Mouse (Mus musculus) megakaryocyte, embryonic 14.5 days (primary cell): ENCODE data around the gene Ttn. TPM values are rescaled to one million over a fixed set of nuclear protein-coding genes. Genes with fewer than 3 reads are reported as not detected.
A peak's percentile ranks its signal among the peaks of the same experiment; 100 is the strongest.

ENCODE experiments used
- H3K27me3 ChIP-seq: replicated peaks from 2 replicates; pipeline ENCODE3; 2012; ENCODE audit warnings: inconsistent platforms
- H3K36me3 ChIP-seq: replicated peaks from 2 replicates; pipeline ENCODE3; 2012; ENCODE audit warnings: low read length, inconsistent platforms, mixed read lengths
- H3K4me1 ChIP-seq: 2 replicates; pipeline ENCODE4 v1.6.1; 2012; ENCODE audit warnings: inconsistent platforms
- H3K4me3 ChIP-seq: replicated peaks from 2 replicates; pipeline ENCODE3; 2012; ENCODE audit warnings: moderate library complexity, mild to moderate bottlenecking, inconsistent platforms
- H3K9me3 ChIP-seq: 2 replicates; pipeline ENCODE4 v1.6.1; 2012; ENCODE audit warnings: inconsistent platforms
- FLI1 ChIP-seq: IDR thresholded peaks from 2 replicates; pipeline ENCODE4 v1.6.1; 2012; ENCODE audit warnings: low read length, inconsistent platforms, mixed read lengths
- GATA1 ChIP-seq: IDR thresholded peaks from 3 replicates; pipeline ENCODE4 v1.6.1; 2012; ENCODE audit warnings: mixed read lengths, low read length, inconsistent platforms, borderline replicate concordance
- polyA plus RNA-seq: library from polyadenylated mRNA; stranded (reverse); fragments of >175 nt; gene quantifications from 2 replicates; pipeline ENCODE4 v1.2.3, GENCODE M21; 2012; ENCODE audit warnings: low replicate concordance; ENCODE audit not compliant: insufficient read depth

Ttn gene
- polyA plus RNA-seq, 1 experiment, result not detected

DNA sequence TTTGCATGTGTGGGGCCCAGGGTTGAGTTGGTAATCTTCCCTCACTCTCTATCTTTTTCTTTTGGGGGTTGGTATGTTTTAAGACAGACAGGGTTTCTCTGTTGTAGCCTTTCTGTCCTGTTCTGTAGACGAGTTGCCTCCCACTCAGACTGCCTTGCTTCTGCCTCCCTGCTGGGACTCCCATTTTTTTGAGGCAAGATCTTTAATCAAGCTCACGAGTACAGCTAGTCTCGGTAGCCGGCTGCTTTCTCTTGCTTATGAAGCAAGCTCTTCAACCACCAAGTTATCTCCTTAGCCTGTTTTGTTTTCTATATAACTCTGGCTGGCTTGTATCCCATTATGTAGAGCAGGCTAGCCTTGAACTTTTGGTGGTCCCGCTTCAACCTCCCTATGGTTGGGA is 288.6 kb downstream of the Ttn start:
- Histone ChIP-seq H3K36me3 (peaks cover 92% of the 10 kb centered on the region), H3K4me3 (no peak overlapping the region), H3K27me3 (no peaks in the 10 kb centered on the region), H3K4me1 (peaks cover 20% of the 10 kb centered on the region), H3K9me3 (no peaks in the 10 kb centered on the region)
- TF ChIP-seq GATA1, result no peak
- no peak for TF ChIP-seq FLI1

DNA sequence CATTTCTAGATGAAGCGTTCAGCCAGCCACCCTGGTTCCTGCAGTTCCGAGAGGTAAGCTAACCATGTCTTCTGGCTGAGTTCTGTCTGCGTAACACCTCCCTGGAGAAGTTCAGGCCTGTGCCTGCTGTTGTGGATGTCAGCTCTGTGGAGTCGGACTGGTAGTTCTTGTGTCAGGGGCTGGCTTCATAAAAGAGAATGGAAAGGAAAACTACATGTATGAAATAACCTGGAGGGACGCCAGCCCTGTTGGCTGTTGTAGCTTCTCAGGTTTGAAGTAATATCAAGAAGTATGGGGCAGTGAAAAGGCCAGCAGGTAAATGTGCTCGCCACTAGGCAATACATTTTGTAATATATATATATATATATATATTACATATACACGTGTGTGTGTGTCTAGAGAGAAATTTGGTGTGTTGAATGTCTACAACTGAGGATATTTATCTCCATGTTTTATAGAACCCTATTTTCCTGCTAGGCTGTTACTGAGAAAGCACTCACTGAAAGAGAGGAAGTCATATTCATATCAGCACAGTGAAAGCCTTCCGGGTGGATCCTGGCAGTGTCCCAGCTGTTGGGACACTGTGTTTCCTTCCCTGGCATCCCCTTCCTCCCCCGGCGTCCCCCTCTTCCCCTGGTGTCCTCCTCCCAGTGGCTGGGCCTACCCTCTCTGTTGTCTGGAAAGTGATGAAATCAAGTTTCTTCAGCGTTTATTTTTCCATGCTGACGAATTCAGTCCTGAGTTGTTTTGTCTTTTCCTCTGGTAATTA is 291.7 kb downstream of the Ttn start:
- Histone ChIP-seq H3K36me3 (peaks cover 95% of the 10 kb centered on the region), H3K4me1 (peaks cover 48% of the 10 kb centered on the region), H3K9me3 (no peaks in the 10 kb centered on the region), H3K4me3 (no peak overlapping the region), H3K27me3 (no peaks in the 10 kb centered on the region)
- TF ChIP-seq FLI1, result no peak
- TF ChIP-seq GATA1, result no peak

- Histone ChIP-seq H3K4me1 (peaks cover 55% of the 10 kb centered on the region), H3K27me3 (no peaks in the 10 kb centered on the region), H3K9me3 (no peaks in the 10 kb centered on the region), H3K36me3 (peaks cover 91% of the 10 kb centered on the region), H3K4me3 (no peak overlapping the region)
- TF ChIP-seq FLI1 (no peak), GATA1 (no peak)
Measured at GRCm38 (mm10) chr2:76688162-76688561, 294.2 kb downstream of the Ttn start.

DNA sequence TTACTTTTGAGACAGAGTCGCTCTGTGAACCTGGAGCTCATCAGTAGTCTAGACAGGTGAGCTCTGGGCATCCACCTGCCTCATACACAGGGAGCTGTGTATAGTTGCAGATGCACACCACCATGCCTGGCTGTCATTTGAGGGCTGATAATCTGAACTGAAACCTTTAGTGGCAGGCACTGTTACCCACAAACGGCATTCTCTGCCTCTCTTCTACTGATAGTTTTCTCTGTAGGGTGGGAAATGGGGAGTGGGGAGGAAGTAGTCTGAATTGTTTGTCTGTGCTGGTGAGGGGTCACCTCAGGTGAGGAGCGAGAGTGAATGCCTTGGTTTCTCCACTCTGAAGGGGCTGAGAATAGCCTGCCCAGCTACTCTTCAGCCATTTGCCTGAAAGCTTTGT is 294.7 kb downstream of the Ttn start:
- no peaks in the 10 kb centered on the region for H3K27me3 ChIP-seq
- peaks cover 91% of the 10 kb centered on the region for H3K36me3 ChIP-seq
- TF ChIP-seq GATA1, result no peak
- TF ChIP-seq FLI1, result no peak

DNA sequence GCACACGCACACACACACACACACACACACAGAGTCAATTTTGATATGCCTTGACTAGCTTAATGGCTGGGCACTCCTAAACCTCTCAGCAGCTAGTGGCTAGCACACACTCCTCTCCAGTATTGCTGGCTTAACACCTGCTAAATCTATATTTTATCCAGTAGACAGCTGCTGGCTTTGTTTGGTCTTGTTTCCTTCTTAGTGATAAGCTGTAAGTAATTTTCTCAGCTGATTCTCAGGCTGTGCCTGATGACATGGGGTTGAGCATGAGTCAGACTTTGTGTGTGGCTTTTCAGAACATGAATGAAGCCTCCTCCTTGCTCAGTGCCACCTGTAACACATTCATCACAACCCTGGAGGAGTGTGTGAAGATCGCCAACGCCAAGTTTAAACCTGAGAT is 295.4 kb downstream of the Ttn start:
- TF ChIP-seq FLI1 (no peak), GATA1 (no peak)
- peaks cover 55% of the 10 kb centered on the region for H3K4me1 ChIP-seq
- peaks cover 91% of the 10 kb centered on the region for H3K36me3 ChIP-seq
- no peaks in the 10 kb centered on the region for H3K27me3 ChIP-seq
- no peaks in the 10 kb centered on the region for H3K9me3 ChIP-seq
- no peak overlapping the region for H3K4me3 ChIP-seq

More for the DNA sequence above, 294.7 kb downstream of the Ttn start:
- Histone ChIP-seq H3K4me1 (peaks cover 55% of the 10 kb centered on the region), H3K9me3 (no peaks in the 10 kb centered on the region), H3K4me3 (no peak overlapping the region)

DNA sequence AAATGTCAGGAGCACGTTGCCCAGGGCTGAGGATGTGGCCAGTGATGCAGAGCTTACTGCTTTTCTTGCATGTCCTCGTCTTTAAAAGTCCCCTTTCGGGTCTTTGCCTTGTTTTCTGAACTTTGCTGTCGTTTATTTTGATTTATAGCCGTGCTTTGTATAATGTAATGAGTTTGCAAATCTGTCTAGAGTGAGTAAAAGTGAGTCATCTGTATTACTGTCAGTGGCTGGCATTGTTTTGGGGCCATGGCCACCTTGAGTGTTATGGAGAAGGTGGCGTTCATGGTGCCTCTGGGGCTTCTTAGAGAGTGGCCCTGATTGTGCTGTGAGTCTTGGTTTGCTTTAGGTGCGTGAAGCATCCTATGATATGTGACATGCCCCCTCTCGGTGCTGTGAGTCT is 300.0 kb downstream of the Ttn start:
- Histone ChIP-seq H3K9me3 (no peaks in the 10 kb centered on the region), H3K27me3 (no peaks in the 10 kb centered on the region), H3K4me1 (peaks cover 48% of the 10 kb centered on the region), H3K36me3 (peaks cover 89% of the 10 kb centered on the region), H3K4me3 (no peak overlapping the region)
- TF ChIP-seq FLI1 (no peak), GATA1 (no peak)

- H3K36me3 ChIP-seq, result peaks cover 35% of the 10 kb centered on the region
- H3K27me3 ChIP-seq, result no peaks in the 10 kb centered on the region
- peak overlapping the region; percentile 95 for H3K4me3 ChIP-seq
- no peak for TF ChIP-seq FLI1
- no peak for TF ChIP-seq GATA1
- H3K4me1 ChIP-seq, result peaks cover 65% of the 10 kb centered on the region
- H3K9me3 ChIP-seq, result no peaks in the 10 kb centered on the region
Measured at GRCm38 (mm10) chr2:76676401-76677226, 305.7 kb downstream of the Ttn start.

DNA sequence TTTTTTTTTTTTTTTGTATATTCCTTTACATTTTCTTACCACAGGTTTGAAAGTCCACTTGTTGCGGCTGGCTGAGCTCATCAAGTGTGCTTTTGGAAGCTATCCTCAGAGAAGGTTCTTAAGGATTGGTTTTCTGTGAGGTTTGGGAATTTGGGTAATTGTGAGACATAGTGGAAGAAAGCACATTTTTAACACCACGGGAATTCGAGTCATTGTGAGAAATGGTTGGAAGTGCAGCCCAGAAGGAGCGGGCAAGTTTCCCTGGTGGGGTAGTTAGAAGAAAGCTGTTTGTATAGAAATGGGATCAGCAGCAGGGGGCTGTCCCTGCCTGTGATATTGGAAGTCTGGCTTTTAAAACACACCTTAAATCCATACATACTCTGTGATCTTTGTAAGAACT is 306.4 kb downstream of the Ttn start:
- H3K4me3 ChIP-seq, result peak overlapping the region; percentile 95
- H3K27me3 ChIP-seq, result no peaks in the 10 kb centered on the region

GRCm38 (mm10) chr2:76675451-76675850 is 306.9 kb downstream of the Ttn start:
- TF ChIP-seq FLI1 (no peak), GATA1 (no peak)
- H3K9me3 ChIP-seq, result no peaks in the 10 kb centered on the region
- H3K36me3 ChIP-seq, result peaks cover 26% of the 10 kb centered on the region
- peaks cover 71% of the 10 kb centered on the region for H3K4me1 ChIP-seq
- H3K4me3 ChIP-seq, result peak overlapping the region; percentile 95
- no peaks in the 10 kb centered on the region for H3K27me3 ChIP-seq

More for the DNA sequence above, 306.4 kb downstream of the Ttn start:
- no peaks in the 10 kb centered on the region for H3K9me3 ChIP-seq
- no peak for TF ChIP-seq GATA1
- TF ChIP-seq FLI1, result no peak
- H3K4me1 ChIP-seq, result peaks cover 71% of the 10 kb centered on the region
- H3K36me3 ChIP-seq, result peaks cover 31% of the 10 kb centered on the region

DNA sequence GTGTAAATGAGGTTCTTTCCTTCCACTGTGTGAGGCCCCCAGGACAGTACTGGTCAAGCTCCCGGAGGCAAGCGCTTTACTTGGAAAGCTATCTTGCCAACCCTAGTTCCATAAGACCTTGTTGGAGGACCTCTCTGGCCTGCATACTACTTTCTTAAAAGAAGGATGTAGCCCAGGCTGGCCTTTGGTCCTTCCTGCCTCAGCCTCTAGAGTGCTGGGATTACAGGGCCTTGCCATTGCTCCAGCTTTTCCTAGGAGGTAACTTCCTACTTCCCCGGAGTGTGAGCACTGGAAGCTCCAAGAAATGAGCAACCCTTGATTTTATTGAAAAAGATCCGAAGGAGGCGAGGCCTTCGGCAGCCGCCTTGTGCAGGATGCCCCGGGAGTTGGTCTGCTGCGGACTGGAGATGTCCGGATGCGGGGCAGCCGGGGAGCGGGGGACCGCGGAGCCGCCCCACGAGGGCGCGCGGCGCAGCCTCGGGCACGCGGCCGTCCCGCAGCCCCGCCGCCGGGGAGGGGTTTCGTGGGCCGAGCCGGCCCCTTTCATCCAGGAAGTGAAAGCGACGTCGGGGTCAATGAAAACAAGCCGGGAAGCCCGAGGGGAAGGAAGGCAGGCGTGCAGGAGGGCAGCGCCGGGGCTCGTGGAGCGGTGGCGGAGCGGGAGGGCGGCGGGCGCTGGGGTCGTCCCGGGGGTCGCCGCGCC is 307.5 kb downstream of the Ttn start, which contains the start of gene Plekha3:
Gene Plekha3, plus strand, starts transcription at position 557 of the 703 bp plus-strand sequence.
- Histone ChIP-seq H3K27me3 (no peaks in the 10 kb centered on the region), H3K4me1 (peaks cover 68% of the 10 kb centered on the region), H3K9me3 (no peaks in the 10 kb centered on the region), H3K36me3 (peaks cover 21% of the 10 kb centered on the region), H3K4me3 (peak within 1 kb of the TSS; percentile 95)
- TF ChIP-seq GATA1, result no peak
- TF ChIP-seq FLI1, result no peak
